Mouse (Mus musculus): ENCODE measurements at regions not wholly inside any gene's neighbourhood (a gene's known extent, or its start where the extent isn't known, plus 50 kb on each side); places are given as distances from the start of the nearest gene placed in this dataset.
A peak's percentile ranks its signal among the peaks of the same experiment; 100 is the strongest.

GRCm38 (mm10) chr4:101358525-101358924 lies 60.6 kb upstream of the Ak4 start:
- dilution Hi-C loops (cut with MboI; ENCODE audit: extremely low pct_ligation_motif_present, extremely low pct_unique_long_range_greater_than_20kb, low sequenced_read_pairs) = no loop called here
- H3K4me3 ChIP-seq (replicated peaks in 1 of 3; ENCODE audit: low read depth in 2 of 3, low read length in 2 of 3, poor library complexity in 1 of 3) = no peak overlapping the region

DNA sequence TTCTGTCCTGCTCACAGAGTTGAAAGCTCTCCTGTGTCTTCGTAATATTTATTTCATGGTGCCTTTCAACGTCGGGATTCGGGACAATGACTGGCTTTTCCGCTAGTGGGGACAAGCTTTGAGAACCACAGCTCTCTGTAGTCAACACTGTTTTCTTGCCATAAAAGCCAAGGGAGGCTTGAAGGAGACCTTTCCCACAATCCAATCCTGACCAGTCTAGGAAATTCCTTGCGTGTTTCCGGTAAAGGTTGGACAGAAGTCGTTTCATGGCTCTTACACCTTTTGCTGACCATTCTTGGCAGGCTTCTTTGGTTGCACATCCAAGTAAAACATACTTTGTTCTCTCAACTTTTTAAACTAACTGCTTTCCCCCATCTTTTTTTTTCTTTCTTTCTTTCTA lies 61.2 kb upstream of the Ak4 start:
- H3K9ac ChIP-seq (ENCODE audit: insufficient read depth, low read depth) = no peak overlapping the region
- dilution Hi-C loops (cut with MboI; ENCODE audit: extremely low pct_ligation_motif_present, extremely low pct_unique_long_range_greater_than_20kb, low sequenced_read_pairs) = no loop called here
- H3K27ac ChIP-seq (ENCODE audit: insufficient read depth, low read depth) = no peak overlapping the region
- in situ Hi-C loops (cut with MboI; ENCODE audit: low pct_ligation_motif_present, low pct_unique_long_range_greater_than_20kb, low sequenced_read_pairs) = no loop called here
- H3K9me3 ChIP-seq (replicated peaks; ENCODE audit: low read length) = peaks cover 4% of the 10 kb centered on the region
- peaks cover 28% of the 10 kb centered on the region for H3K27me3 ChIP-seq (replicated peaks)
- H3K4me1 ChIP-seq (ENCODE audit: control insufficient read depth in 1 of 2, insufficient read depth in 2 of 2) = peaks cover 0 to 6% of the 10 kb centered on the region in 2 experiments; a peak in 2 of 4 replicates
- peak overlapping the region; percentile 97 for H3K4me2 ChIP-seq (ENCODE audit: insufficient read depth, low read depth, poor library complexity, severe bottlenecking)
- H3K79me2 ChIP-seq (replicated peaks; ENCODE audit: control insufficient read depth, extremely low read depth, insufficient read depth, poor library complexity, severe bottlenecking) = no peaks in the 10 kb centered on the region
- H3K36me3 ChIP-seq (replicated peaks in 1 of 2; ENCODE audit: control insufficient read depth in 1 of 2, insufficient read depth in 1 of 2, low read length in 1 of 2) = no peaks in the 10 kb centered on the region
- H3K4me3 ChIP-seq (replicated peaks in 1 of 3; ENCODE audit: low read depth in 2 of 3, low read length in 2 of 3, poor library complexity in 1 of 3) = peak overlapping the region in 1 of 3 experiments; percentile 63
- no peak for DNase-seq (ENCODE audit: extremely low read depth)
- TF ChIP-seq EP300 (IDR thresholded peaks at IDR 0.05; ENCODE audit: low read length) (no peak), MEF2A (IDR thresholded peaks at IDR 0.05; ENCODE audit: borderline replicate concordance, low read depth, low read length) (no peak), CHD1 (IDR thresholded peaks at IDR 0.05; ENCODE audit: low read depth, low read length) (no peak), POLR2A (IDR thresholded peaks at IDR 0.05; ENCODE audit: low read depth, low read length) (no peak), KAT2A (IDR thresholded peaks at IDR 0.05; ENCODE audit: insufficient replicate concordance, low read length) (no peak), RCOR1 (conservative IDR thresholded peaks at IDR 0.05; ENCODE audit: low read depth, low read length) (no peak), SMC3 (IDR thresholded peaks at IDR 0.05; ENCODE audit: low read depth, low read length) (no peak), PAX5 (IDR thresholded peaks at IDR 0.05; ENCODE audit: low read length) (no peak), ZKSCAN1 (IDR thresholded peaks at IDR 0.05; ENCODE audit: borderline replicate concordance, low read depth, low read length) (no peak), ZNF384 (IDR thresholded peaks at IDR 0.05; ENCODE audit: low read depth, low read length) (no peak), USF1 (IDR thresholded peaks at IDR 0.05; ENCODE audit: low read depth, low read length) (no peak), USF2 (conservative IDR thresholded peaks at IDR 0.05; ENCODE audit: low read depth, low read length) (no peak), JUN (IDR thresholded peaks at IDR 0.05; ENCODE audit: insufficient read depth, low read depth, low read length) (no peak), POLR2AphosphoS2 (IDR thresholded peaks at IDR 0.05; ENCODE audit: low read depth, low read length) (no peak)

More at GRCm38 (mm10) chr4:101358525-101358924, 60.6 kb upstream of the Ak4 start:
- Histone ChIP-seq H3K4me2 (ENCODE audit: insufficient read depth, low read depth, poor library complexity, severe bottlenecking) (no peak overlapping the region), H3K4me1 (ENCODE audit: control insufficient read depth in 1 of 2, insufficient read depth in 2 of 2) (peaks cover 0 to 6% of the 10 kb centered on the region in 2 experiments; a peak in 2 of 4 replicates), H3K79me2 (replicated peaks; ENCODE audit: control insufficient read depth, extremely low read depth, insufficient read depth, poor library complexity, severe bottlenecking) (no peaks in the 10 kb centered on the region), H3K36me3 (replicated peaks in 1 of 2; ENCODE audit: control insufficient read depth in 1 of 2, insufficient read depth in 1 of 2, low read length in 1 of 2) (no peaks in the 10 kb centered on the region), H3K9me3 (replicated peaks; ENCODE audit: low read length) (peaks cover 4% of the 10 kb centered on the region), H3K27me3 (replicated peaks) (peaks cover 28% of the 10 kb centered on the region), H3K27ac (ENCODE audit: insufficient read depth, low read depth) (no peak overlapping the region), H3K9ac (ENCODE audit: insufficient read depth, low read depth) (no peak overlapping the region)
- no peak for DNase-seq (ENCODE audit: extremely low read depth)
- TF ChIP-seq ETS1 (conservative IDR thresholded peaks at IDR 0.05; ENCODE audit: low read depth, low read length) (no peak), KAT2A (IDR thresholded peaks at IDR 0.05; ENCODE audit: insufficient replicate concordance, low read length) (no peak), NRF1 (IDR thresholded peaks at IDR 0.05; ENCODE audit: low read depth, low read length) (no peak), MXI1 (IDR thresholded peaks at IDR 0.05; ENCODE audit: low read depth, low read length) (no peak), NELFE (IDR thresholded peaks at IDR 0.05; ENCODE audit: low read depth, low read length) (no peak)
- in situ Hi-C loops (cut with MboI; ENCODE audit: low pct_ligation_motif_present, low pct_unique_long_range_greater_than_20kb, low sequenced_read_pairs) = no loop called here
